26 mouse cellular contexts compared by ENCODE assay signal in the genomic region with DNA sequence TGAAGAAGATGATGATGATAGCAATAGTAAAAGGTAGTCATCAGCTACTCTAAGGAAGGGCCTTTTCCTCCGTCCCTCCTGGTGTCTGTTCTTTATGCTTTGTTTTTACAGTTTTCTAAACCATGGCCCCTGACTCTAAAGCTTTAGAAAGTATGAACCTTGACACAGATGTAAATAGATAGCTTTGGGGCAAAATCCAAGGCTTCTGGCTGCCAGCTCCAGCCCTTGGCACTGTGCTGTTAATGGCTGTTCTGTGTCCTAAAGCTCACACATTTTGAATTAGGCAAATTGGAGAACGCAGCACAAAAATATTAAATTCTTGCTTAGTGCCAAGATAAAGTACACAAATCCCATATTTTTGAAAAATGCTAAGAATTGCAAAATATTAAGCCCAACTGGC.
"Had no signal": no experiment of that assay in that cellular context is flagged by ENCODE, and none has a peak within 500 bp of the region (broad histone marks: within the 10 kb centered on the region; RNA-seq: fewer than 3 reads in every experiment).

No protein-coding gene starts in this region.

- H3K36me3 ChIP-seq: embryonic facial prominence, embryonic 12.5 days; embryonic facial prominence, embryonic 13.5 days; forebrain, embryonic 10.5 days; forebrain, embryonic 12.5 days; forebrain, embryonic 15.5 days had no signal

- H3K27ac ChIP-seq: embryonic facial prominence, embryonic 12.5 days; embryonic facial prominence, embryonic 13.5 days; forebrain, embryonic 10.5 days; forebrain, embryonic 12.5 days; forebrain, embryonic 13.5 days; forebrain, embryonic 15.5 days; gastrocnemius, adult 2 months; heart, adult 2 months had no signal

- H3K9me3 ChIP-seq: embryonic facial prominence, embryonic 12.5 days; embryonic facial prominence, embryonic 13.5 days; forebrain, embryonic 10.5 days; forebrain, embryonic 12.5 days; forebrain, embryonic 13.5 days; forebrain, embryonic 15.5 days had no signal

- H3K4me3 ChIP-seq: embryonic facial prominence, embryonic 12.5 days; embryonic facial prominence, embryonic 13.5 days; erythroblast, embryonic 14.5 days; forebrain, embryonic 10.5 days; forebrain, embryonic 12.5 days; forebrain, embryonic 13.5 days; forebrain, embryonic 15.5 days; gastrocnemius, adult 2 months; heart, adult 2 months had no signal

- ATAC-seq: forebrain, embryonic 13.5 days; forebrain, embryonic 14.5 days; forebrain, embryonic 15.5 days; forebrain, embryonic 16.5 days; forebrain, postnatal 0 days had no signal

- H3K4me1 ChIP-seq: forebrain, embryonic 15.5 days had no signal

- H3K4me2 ChIP-seq: embryonic facial prominence, embryonic 12.5 days; embryonic facial prominence, embryonic 13.5 days; forebrain, embryonic 12.5 days; forebrain, embryonic 13.5 days; forebrain, embryonic 15.5 days had no signal

- H3K27me3 ChIP-seq: embryonic facial prominence, embryonic 12.5 days; embryonic facial prominence, embryonic 13.5 days; forebrain, embryonic 12.5 days; forebrain, embryonic 15.5 days had no signal

- DNase-seq: cerebellum, adult 2 months; cerebellum, adult 8-10 months; cerebellum, adult 9-10 months; cerebellum, adult 9-11 months; cerebellum, postnatal 14 days; cerebellum, postnatal 25 days; cerebellum, postnatal 36 days; embryo, embryonic 11 days; forebrain, postnatal 0 days; gastrocnemius, adult 2 months; gastrocnemius, postnatal 10 days; gastrocnemius, postnatal 14 days; gastrocnemius, postnatal 25 days; gastrocnemius, postnatal 36 days; heart, adult 11 months; heart, adult 18-20 months; heart, adult 2 months had no signal

- H3K9ac ChIP-seq: embryonic facial prominence, embryonic 12.5 days; embryonic facial prominence, embryonic 13.5 days; forebrain, embryonic 12.5 days; forebrain, embryonic 13.5 days; forebrain, embryonic 15.5 days; forebrain, postnatal 0 days had no signal
